Mouse (Mus musculus) G1E (cell line): ENCODE data around the gene Cort. TPM values are rescaled to one million over a fixed set of nuclear protein-coding genes. Genes with fewer than 3 reads are reported as not detected.

Experiments
- ATAC-seq: 2 replicates; pipeline ENCODE4 v1.8.0; 2016; ENCODE audit warnings: mild to moderate bottlenecking; ENCODE audit not compliant: insufficient number of reproducible peaks, poor library complexity, low FRiP score, severe bottlenecking; ENCODE audit errors: extremely low read depth
- DNase-seq: peaks from one replicate; pipeline ENCODE4 v3.0.0; 2012; ENCODE audit warnings: low spot score
- H3K27me3 ChIP-seq: 2 replicates; pipeline ENCODE4 v1.6.1; 2012; ENCODE audit warnings: mild to moderate bottlenecking, low read length, inconsistent platforms; ENCODE audit not compliant: insufficient read depth
- H3K36me3 ChIP-seq: replicated peaks from 2 replicates; pipeline ENCODE3; 2012; ENCODE audit warnings: mild to moderate bottlenecking, inconsistent platforms
- H3K4me1 ChIP-seq: 2 replicates; pipeline ENCODE4 v1.6.1; 2012; ENCODE audit warnings: low read depth, low read length, inconsistent platforms, mixed read lengths; ENCODE audit not compliant: insufficient read depth
- H3K4me3 ChIP-seq: 2 replicates; pipeline ENCODE4 v1.5.1; 2012; ENCODE audit warnings: low read depth, mild to moderate bottlenecking, inconsistent platforms, low read length, moderate library complexity, mixed read lengths
- H3K9me3 ChIP-seq: replicated peaks from 2 replicates; pipeline ENCODE4 v1.6.1; 2012; ENCODE audit warnings: inconsistent platforms
- CTCF ChIP-seq: IDR thresholded peaks from 2 replicates; pipeline ENCODE4 v1.5.1; 2012; ENCODE audit warnings: low read depth, low read length, inconsistent platforms, mixed read lengths
- GATA1 ChIP-seq: IDR thresholded peaks from 2 replicates; pipeline ENCODE4 v1.6.1; 2012; ENCODE audit warnings: borderline replicate concordance, low read length, inconsistent platforms, mixed read lengths
- GATA2 ChIP-seq: IDR thresholded peaks from 2 replicates; pipeline ENCODE4 v1.6.1; 2012; ENCODE audit warnings: low read depth, low read length, inconsistent platforms, borderline replicate concordance
- POLR2AphosphoS5 ChIP-seq: IDR thresholded peaks from 2 replicates; pipeline ENCODE4 v1.6.1; 2012; ENCODE audit warnings: low read depth, low read length, inconsistent platforms; ENCODE audit not compliant: insufficient replicate concordance
- TAL1 ChIP-seq: conservative IDR thresholded peaks from 2 replicates; pipeline ENCODE4 v1.6.1; 2012; ENCODE audit warnings: low read depth, low read length, inconsistent platforms, mixed read lengths
- polyA plus RNA-seq: library from polyadenylated mRNA; stranded (reverse); fragments of >175 nt; gene quantifications from 2 replicates; pipeline ENCODE4 v1.2.3, GENCODE M21; 2012
- total RNA-seq, 2 experiments: library from RNA; stranded (forward) in 1 of 2; stranded (reverse) in 1 of 2; fragments of 200-1000 nt in 1 of 2; fragments of >200 nt in 1 of 2; fragmentation: Nextera tagmentation in 1 of 2; gene quantifications; 2 replicates each; pipeline ENCODE4 v1.2.3; 2014 to 2017

Cort gene
- total and polyA plus RNA-seq, 3 experiments = 0.44 to 8.2 (median 1.8) TPM

DNA sequence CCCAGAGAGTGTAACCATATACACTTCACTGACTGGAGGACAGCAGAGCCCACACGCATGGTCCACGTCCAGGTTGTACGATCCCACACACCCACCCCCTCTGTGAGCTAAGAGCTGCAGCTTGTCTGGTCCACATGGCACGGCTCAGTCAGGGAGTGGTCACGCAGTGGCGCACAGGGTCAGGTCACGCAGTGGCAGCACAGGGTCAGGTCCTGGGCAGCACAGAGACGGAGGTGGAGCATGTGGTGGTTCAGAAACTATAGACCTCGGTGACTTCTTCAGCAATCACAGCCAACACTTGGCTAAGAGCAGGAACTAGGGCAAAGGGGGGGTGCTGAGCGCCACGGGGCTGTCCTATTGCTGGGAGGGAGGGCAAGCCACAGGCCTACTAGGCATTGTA lies 23.7 kb upstream of the Cort start:
- ATAC-seq (no peak), DNase-seq (no peak)
- Histone ChIP-seq H3K4me1 (peaks cover 5% of the 10 kb centered on the region), H3K9me3 (peaks cover 4% of the 10 kb centered on the region), H3K36me3 (peaks cover 64% of the 10 kb centered on the region), H3K27me3 (peaks cover 3% of the 10 kb centered on the region; the same call in 1 of the 2 replicates), H3K4me3 (no peak overlapping the region)
- no peak for TF ChIP-seq POLR2AphosphoS5
- TF ChIP-seq CTCF = no peak
- no peak for TF ChIP-seq GATA2
- TF ChIP-seq GATA1 = no peak
- TF ChIP-seq TAL1 = no peak

DNA sequence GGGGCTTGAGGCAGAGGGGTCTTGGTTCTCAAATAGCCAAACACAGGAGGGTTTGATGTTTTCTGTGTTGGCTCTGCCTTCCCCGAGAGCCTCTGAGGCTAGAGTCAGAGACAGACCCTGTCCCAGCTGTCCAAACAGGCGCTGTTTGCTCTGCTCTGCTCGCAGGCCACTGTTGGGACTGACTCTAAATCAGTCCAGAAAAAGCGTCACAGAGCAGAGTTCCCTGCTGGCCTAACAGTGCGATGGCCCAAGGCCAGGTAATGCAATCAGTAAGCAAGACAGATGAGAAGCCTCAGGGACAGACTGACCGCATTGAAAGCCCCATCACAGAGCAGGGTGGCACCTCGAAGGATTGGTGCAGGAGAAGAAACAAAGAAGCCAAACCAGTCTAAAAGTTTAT lies 23.0 kb upstream of the Cort start:
- peaks cover 57% of the 10 kb centered on the region for H3K36me3 ChIP-seq
- ATAC-seq = no peak

GRCm38 (mm10) chr4:149149196-149149595 lies 22.6 kb upstream of the Cort start:
- H3K4me1 ChIP-seq = peaks cover 8% of the 10 kb centered on the region
- H3K4me3 ChIP-seq = no peak overlapping the region
- ATAC-seq (no peak), DNase-seq (no peak)
- TF ChIP-seq CTCF = no peak
- TF ChIP-seq GATA2 = no peak
- no peak for TF ChIP-seq GATA1
- peaks cover 53% of the 10 kb centered on the region for H3K36me3 ChIP-seq
- H3K9me3 ChIP-seq = peaks cover 4% of the 10 kb centered on the region
- H3K27me3 ChIP-seq = peaks cover 5% of the 10 kb centered on the region

More for the DNA sequence above, 23.0 kb upstream of the Cort start:
- H3K4me1 ChIP-seq = peaks cover 6% of the 10 kb centered on the region
- no peak for DNase-seq
- no peak overlapping the region for H3K4me3 ChIP-seq
- H3K27me3 ChIP-seq = peaks cover 5% of the 10 kb centered on the region
- no peak for TF ChIP-seq GATA1
- TF ChIP-seq TAL1 = no peak
- TF ChIP-seq CTCF = no peak
- TF ChIP-seq POLR2AphosphoS5 = no peak
- TF ChIP-seq GATA2 = no peak
- H3K9me3 ChIP-seq = peaks cover 4% of the 10 kb centered on the region

DNA sequence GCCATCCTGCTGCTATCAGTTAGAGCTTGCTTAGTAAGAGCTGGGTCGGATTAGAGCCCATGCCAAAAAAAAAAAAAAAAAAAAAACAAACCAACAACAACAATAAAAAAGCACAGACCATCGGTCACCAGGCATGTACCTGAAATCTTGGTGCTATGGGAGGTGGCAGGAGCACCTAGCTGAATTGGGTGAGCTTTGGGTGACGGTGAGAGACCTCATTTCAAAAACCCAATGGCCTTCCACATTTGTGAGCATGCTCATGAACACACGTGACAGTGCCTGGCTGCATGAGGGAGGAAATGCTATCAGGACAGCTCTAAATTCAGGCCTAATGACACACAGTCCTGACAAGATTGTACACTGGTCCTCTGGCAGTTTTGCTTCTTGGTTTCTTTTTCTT lies 21.5 kb upstream of the Cort start:
- no peak for DNase-seq

GRCm38 (mm10) chr4:149147528-149147927 lies 21.0 kb upstream of the Cort start:
- peaks cover 37% of the 10 kb centered on the region for H3K36me3 ChIP-seq
- ATAC-seq (no peak), DNase-seq (no peak)
- peaks cover 11% of the 10 kb centered on the region for H3K4me1 ChIP-seq
- TF ChIP-seq GATA1 = no peak
- no peak for TF ChIP-seq TAL1
- no peak for TF ChIP-seq CTCF
- no peak for TF ChIP-seq POLR2AphosphoS5
- TF ChIP-seq GATA2 = no peak
- peaks cover 4% of the 10 kb centered on the region for H3K9me3 ChIP-seq
- no peak overlapping the region for H3K4me3 ChIP-seq
- peaks cover 8% of the 10 kb centered on the region for H3K27me3 ChIP-seq

More for the DNA sequence above, 21.5 kb upstream of the Cort start:
- peaks cover 8% of the 10 kb centered on the region for H3K27me3 ChIP-seq
- ATAC-seq = no peak
- no peak for TF ChIP-seq CTCF
- no peak for TF ChIP-seq TAL1
- no peak for TF ChIP-seq GATA1
- TF ChIP-seq GATA2 = no peak
- no peak for TF ChIP-seq POLR2AphosphoS5
- H3K36me3 ChIP-seq = peaks cover 42% of the 10 kb centered on the region
- H3K4me1 ChIP-seq = peaks cover 11% of the 10 kb centered on the region
- H3K4me3 ChIP-seq = no peak overlapping the region
- peaks cover 4% of the 10 kb centered on the region for H3K9me3 ChIP-seq

DNA sequence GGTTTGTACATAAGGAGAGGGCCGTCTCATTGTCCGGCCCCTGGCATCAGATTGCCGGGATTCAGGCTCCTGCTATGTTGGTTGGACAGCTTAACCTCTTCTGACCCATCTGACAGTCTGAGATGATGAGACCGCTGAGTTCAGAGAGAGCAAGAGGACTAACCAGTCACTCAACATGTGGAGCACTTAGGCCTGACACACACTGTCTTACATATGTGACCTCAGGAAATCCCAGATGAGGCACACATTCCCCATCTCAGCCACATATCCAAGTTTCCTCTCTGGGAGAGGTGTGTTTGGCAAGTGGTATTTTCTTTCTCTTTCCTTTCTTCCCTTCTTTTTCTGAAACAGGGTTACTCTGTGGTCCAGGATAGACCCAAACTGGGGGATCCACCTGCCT lies 18.6 kb upstream of the Cort start:
- ATAC-seq (no peak), DNase-seq (no peak)
- H3K4me3 ChIP-seq = no peak overlapping the region
- H3K36me3 ChIP-seq = peaks cover 13% of the 10 kb centered on the region
- TF ChIP-seq CTCF (no peak), GATA1 (no peak), TAL1 (no peak), POLR2AphosphoS5 (no peak), GATA2 (no peak)
- peaks cover 18% of the 10 kb centered on the region for H3K27me3 ChIP-seq
- H3K9me3 ChIP-seq = no peaks in the 10 kb centered on the region
- H3K4me1 ChIP-seq = peaks cover 9% of the 10 kb centered on the region

GRCm38 (mm10) chr4:149144459-149144858 lies 17.9 kb upstream of the Cort start:
- Histone ChIP-seq H3K36me3 (peaks cover 6% of the 10 kb centered on the region), H3K4me1 (peaks cover 9% of the 10 kb centered on the region), H3K9me3 (no peaks in the 10 kb centered on the region), H3K4me3 (no peak overlapping the region), H3K27me3 (peaks cover 18% of the 10 kb centered on the region)
- ATAC-seq (peak; percentile 49; the same call in 1 of the 2 replicates), DNase-seq (peak; percentile 64)
- TF ChIP-seq CTCF (peak; percentile 92), TAL1 (no peak)
